Mouse (Mus musculus): ENCODE measurements around the gene Inpp5e. TPM values are rescaled to one million over a fixed set of nuclear protein-coding genes. Genes with fewer than 3 reads are reported as not detected.

The Inpp5e gene
- polyA plus RNA-seq, 1 experiment from 2014 or later: 6.1 TPM

- WGBS (ENCODE audit: insufficient replicate concordance): 1% methylated on average over 62 of the region's 62 CpGs
- Histone ChIP-seq H3K9me3 (replicated peaks) (no peaks in the 10 kb centered on the region), H3K9ac (peak within 1 kb of the TSS; percentile 75), H3K27me3 (no peaks in the 10 kb centered on the region), H3K36me3 (replicated peaks) (peaks cover 6% of the 10 kb centered on the region; the same call in 1 of the 2 replicates), H3K4me1 (replicated peaks) (peaks cover 28% of the 10 kb centered on the region), H3K4me3 (replicated peaks) (peak within 1 kb of the TSS; percentile 79), H3K4me2 (peak within 1 kb of the TSS; percentile 94), H3K27ac (replicated peaks) (peak within 1 kb of the TSS; percentile 73)
- ATAC-seq (ENCODE audit: insufficient read depth): peak; percentile 76
Measured at GRCm38 (mm10) chr2:26351358-26352290, 57.4 kb downstream of the Inpp5e start, which contains the start of gene Dnlz. Dnlz (minus strand) TSS chr2:26352110.

GRCm38 (mm10) chr2:26348241-26348640 lies 60.8 kb downstream of the Inpp5e start:
- peaks cover 6% of the 10 kb centered on the region; the same call in 1 of the 2 replicates for H3K36me3 ChIP-seq (replicated peaks)
- peaks cover 28% of the 10 kb centered on the region for H3K4me1 ChIP-seq (replicated peaks)
- no peak overlapping the region for H3K4me2 ChIP-seq
- H3K27me3 ChIP-seq: no peaks in the 10 kb centered on the region
- 65% methylated on average over 6 of the region's 6 CpGs for WGBS (ENCODE audit: insufficient replicate concordance)
- no peak overlapping the region for H3K4me3 ChIP-seq (replicated peaks)
- ATAC-seq (ENCODE audit: insufficient read depth): no peak
- H3K27ac ChIP-seq (replicated peaks): no peak overlapping the region
- no peak overlapping the region for H3K9ac ChIP-seq
- no peaks in the 10 kb centered on the region for H3K9me3 ChIP-seq (replicated peaks)

Other genes with a start within 250 kb of the Inpp5e start
- gene Lhx3, start 200.9 kb downstream of the Inpp5e start, polyA plus RNA-seq (2015; fragmentation: Nextera tagmentation; extraction: Ambion mirVana): not detected in 2 replicates
- gene Qsox2, start 171.7 kb downstream of the Inpp5e start, polyA plus RNA-seq (2015; fragmentation: Nextera tagmentation; extraction: Ambion mirVana): 5.1 and 5.2 TPM in 2 replicates
- 0.03 TPM in 1 of 2 replicates, not detected in the other for gene Ccdc187, start 114.6 kb downstream of the Inpp5e start, polyA plus RNA-seq (2015; fragmentation: Nextera tagmentation; extraction: Ambion mirVana)
- 2.6 and 2.9 TPM in 2 replicates for gene Gpsm1, start 93.7 kb downstream of the Inpp5e start, polyA plus RNA-seq (2015; fragmentation: Nextera tagmentation; extraction: Ambion mirVana)
- 8.3 and 9.8 TPM in 2 replicates for gene Dnlz, start 57.1 kb downstream of the Inpp5e start, polyA plus RNA-seq (2015; fragmentation: Nextera tagmentation; extraction: Ambion mirVana)
- gene Card9, start 48.3 kb downstream of the Inpp5e start, polyA plus RNA-seq (2015; fragmentation: Nextera tagmentation; extraction: Ambion mirVana): 2.3 and 2.9 TPM in 2 replicates
- 8.4 and 10.8 TPM in 2 replicates for gene Snapc4, start 28.6 kb downstream of the Inpp5e start, polyA plus RNA-seq (2015; fragmentation: Nextera tagmentation; extraction: Ambion mirVana)
- 38.2 and 42.8 TPM in 2 replicates for gene Entr1, start 19.9 kb downstream of the Inpp5e start, polyA plus RNA-seq (2015; fragmentation: Nextera tagmentation; extraction: Ambion mirVana)
- gene Pmpca, start 19.9 kb downstream of the Inpp5e start, polyA plus RNA-seq (2015; fragmentation: Nextera tagmentation; extraction: Ambion mirVana): 61.5 and 61.6 TPM in 2 replicates
- 8.8 and 9.6 TPM in 2 replicates for gene Sec16a, start 36.0 kb upstream of the Inpp5e start, polyA plus RNA-seq (2015; fragmentation: Nextera tagmentation; extraction: Ambion mirVana)
- 2.8 and 3.1 TPM in 2 replicates for gene Notch1, start 107.5 kb upstream of the Inpp5e start, polyA plus RNA-seq (2015; fragmentation: Nextera tagmentation; extraction: Ambion mirVana)
- 55.1 and 64.6 TPM in 2 replicates for gene Egfl7, start 170.8 kb upstream of the Inpp5e start, polyA plus RNA-seq (2015; fragmentation: Nextera tagmentation; extraction: Ambion mirVana)
- not detected in 2 replicates for gene Gm20532, start 177.4 kb upstream of the Inpp5e start, polyA plus RNA-seq (2015; fragmentation: Nextera tagmentation; extraction: Ambion mirVana)
- gene Agpat2, start 195.2 kb upstream of the Inpp5e start, polyA plus RNA-seq (2015; fragmentation: Nextera tagmentation; extraction: Ambion mirVana): 55.6 and 63.7 TPM in 2 replicates
- gene Fam69b, start 219.3 kb upstream of the Inpp5e start, polyA plus RNA-seq (2015; fragmentation: Nextera tagmentation; extraction: Ambion mirVana): 1.2 and 1.7 TPM in 2 replicates